Mouse (Mus musculus) bone marrow, adult 2 months (tissue): Measurements from ENCODE around the gene Klhdc8a.

Source experiments
- CTCF ChIP-seq: fragments of 200-500 bp; IDR thresholded peaks from 2 replicates; pipeline ENCODE4 v1.5.1; 2011; ENCODE audit warnings: low read length, control low read depth; ENCODE audit not compliant: control insufficient read depth, insufficient read depth
- POLR2A ChIP-seq: fragments of 200-500 bp; IDR thresholded peaks from 2 replicates; pipeline ENCODE4 v1.6.1; 2011; ENCODE audit warnings: low read depth, mild to moderate bottlenecking, control low read depth, low read length, borderline replicate concordance; ENCODE audit not compliant: control insufficient read depth

DNA sequence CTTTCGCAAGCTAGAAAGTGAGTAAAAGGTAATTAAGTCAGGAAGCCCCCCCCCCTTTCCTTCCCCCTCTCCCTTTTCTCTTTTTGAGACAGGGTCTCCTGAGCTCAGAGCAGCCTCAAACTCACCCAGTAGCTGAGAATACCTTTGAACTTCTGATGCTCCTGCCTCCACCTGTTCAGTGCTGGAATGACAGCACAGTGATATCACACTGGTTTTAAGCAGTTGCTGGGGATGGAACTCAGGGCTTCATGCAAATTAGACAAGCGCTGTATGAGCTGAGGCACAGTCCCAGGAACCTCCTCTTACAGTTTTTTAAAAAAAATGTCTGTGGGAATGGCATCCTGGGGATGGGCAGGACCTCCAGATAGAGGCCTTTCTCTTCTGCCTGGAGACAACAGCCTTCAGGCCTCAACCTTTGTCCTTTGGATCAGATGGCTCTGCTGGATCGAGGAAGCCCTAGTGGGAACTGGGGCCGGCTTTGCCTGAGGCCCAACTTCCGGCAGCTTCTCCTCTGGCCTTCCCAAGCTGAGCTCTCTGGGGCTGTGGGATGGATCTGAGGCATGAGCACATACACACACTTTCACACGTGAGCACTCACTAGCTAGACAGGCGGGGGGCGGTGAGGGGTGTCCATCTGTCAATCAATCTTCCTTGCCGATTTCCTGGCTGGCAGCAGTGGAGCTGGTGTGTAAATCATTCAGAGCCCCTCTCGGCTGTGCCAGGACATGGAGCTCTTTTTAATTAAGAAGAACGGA, 7.3 kb upstream of the Klhdc8a start:
- TF ChIP-seq POLR2A = no peak
- TF ChIP-seq CTCF = no peak
